Mouse (Mus musculus): ENCODE measurements around the gene Ints1.
A peak's percentile ranks its signal among the peaks of the same experiment; 100 is the strongest.

Ints1 gene

GRCm38 (mm10) chr5:139775216-139775926 is at the start of gene Ints1:
Ints1 (minus strand) TSS chr5:139775674.
- peak; percentile 98 for DNase-seq

GRCm38 (mm10) chr5:139824531-139824930 is 49.1 kb upstream of the Ints1 start:
- DNase-seq: no peak

GRCm38 (mm10) chr5:139821466-139822459 is 46.3 kb upstream of the Ints1 start:
- no peak for DNase-seq

GRCm38 (mm10) chr5:139819538-139820181 is 44.2 kb upstream of the Ints1 start, which contains the start of gene Tmem184a:
Tmem184a (minus strand) TSS chr5:139819917.
- no peak for DNase-seq

GRCm38 (mm10) chr5:139818801-139819200 is 43.3 kb upstream of the Ints1 start:
- peak; percentile 70 for DNase-seq

GRCm38 (mm10) chr5:139818056-139818455 is 42.6 kb upstream of the Ints1 start:
- DNase-seq: no peak

- DNase-seq: no peak
Observed at GRCm38 (mm10) chr5:139817292-139817691, 41.8 kb upstream of the Ints1 start.

- no peak for DNase-seq
Observed at GRCm38 (mm10) chr5:139816445-139816844, 41.0 kb upstream of the Ints1 start.

GRCm38 (mm10) chr5:139815964-139816363 is 40.5 kb upstream of the Ints1 start:
- DNase-seq: no peak

- DNase-seq: peak; percentile 64
Observed at GRCm38 (mm10) chr5:139813963-139814381, 38.5 kb upstream of the Ints1 start.

GRCm38 (mm10) chr5:139813126-139813490 is 37.6 kb upstream of the Ints1 start:
- no peak for DNase-seq

GRCm38 (mm10) chr5:139812398-139813125 is 37.1 kb upstream of the Ints1 start:
- DNase-seq: no peak

GRCm38 (mm10) chr5:139811677-139812397 is 36.4 kb upstream of the Ints1 start:
- no peak for DNase-seq

- no peak for DNase-seq
Observed at GRCm38 (mm10) chr5:139809397-139809796, 33.9 kb upstream of the Ints1 start.

- DNase-seq: no peak
Observed at GRCm38 (mm10) chr5:139805924-139806323, 30.4 kb upstream of the Ints1 start.

GRCm38 (mm10) chr5:139804573-139805111 is 29.2 kb upstream of the Ints1 start:
- no peak for DNase-seq

- DNase-seq: no peak
Observed at GRCm38 (mm10) chr5:139804107-139804551, 28.7 kb upstream of the Ints1 start.

GRCm38 (mm10) chr5:139803601-139804102 is 28.2 kb upstream of the Ints1 start:
- DNase-seq: peak; percentile 80

GRCm38 (mm10) chr5:139803165-139803564 is 27.7 kb upstream of the Ints1 start:
- no peak for DNase-seq

GRCm38 (mm10) chr5:139801880-139802279 is 26.4 kb upstream of the Ints1 start:
- DNase-seq: no peak

GRCm38 (mm10) chr5:139801231-139801630 is 25.8 kb upstream of the Ints1 start:
- no peak for DNase-seq

All from lung, postnatal 14 days (tissue).